Mouse (Mus musculus) lung, postnatal 0 days (tissue): ENCODE measurements around the gene Sos2. TPM values are rescaled to one million over a fixed set of nuclear protein-coding genes. Genes with fewer than 3 reads are reported as not detected.

Source experiments
- ATAC-seq: fragments of 200-750 bp; cut with Nextera tagmentation; 2 replicates; pipeline ENCODE4 v1.8.0; 2017; ENCODE audit warnings: moderate library complexity
- DNase-seq: peaks from one replicate; pipeline ENCODE4 v3.0.0-alpha.2; 2016; ENCODE audit warnings: low spot score
- H3K27ac ChIP-seq: fragments of 300-500 bp; sonication (generic); 2 replicates; pipeline ENCODE4 v1.5.1; 2014; ENCODE audit warnings: antibody characterized with exemption, mild to moderate bottlenecking, low read length, mixed read lengths
- H3K27me3 ChIP-seq: fragments of 300-500 bp; sonication (generic); replicated peaks from 2 replicates; pipeline ENCODE4 v1.6.1; 2014; ENCODE audit warnings: low read length, mixed read lengths; ENCODE audit not compliant: insufficient read depth
- H3K36me3 ChIP-seq: fragments of 300-500 bp; sonication (generic); 2 replicates; pipeline ENCODE4 v1.6.1; 2014; ENCODE audit warnings: low read length, mixed read lengths; ENCODE audit not compliant: insufficient read depth
- H3K4me1 ChIP-seq: fragments of 300-500 bp; sonication (generic); 2 replicates; pipeline ENCODE4 v1.6.1; 2014; ENCODE audit warnings: antibody characterized with exemption, low read depth, low read length, mixed read lengths; ENCODE audit not compliant: insufficient read depth
- H3K4me2 ChIP-seq: fragments of 300-500 bp; sonication (generic); replicated peaks from 2 replicates; pipeline ENCODE4 v1.6.1; 2014; ENCODE audit warnings: low read depth, mild to moderate bottlenecking, low read length, moderate library complexity, mixed read lengths
- H3K4me3 ChIP-seq: fragments of 300-500 bp; sonication (generic); 2 replicates; pipeline ENCODE4 v1.5.1; 2014; ENCODE audit warnings: low read depth, low read length
- H3K9ac ChIP-seq: fragments of 300-500 bp; sonication (generic); replicated peaks from 2 replicates; pipeline ENCODE4 v1.6.1; 2014; ENCODE audit warnings: low read depth, mild to moderate bottlenecking
- H3K9me3 ChIP-seq: fragments of 300-500 bp; sonication (generic); 2 replicates; pipeline ENCODE4 v1.6.1; 2016; ENCODE audit warnings: low read length, mixed read lengths
- CTCF ChIP-seq: IDR thresholded peaks from 2 replicates; pipeline ENCODE4 v1.5.1; 2016; ENCODE audit warnings: antibody characterized with exemption, mild to moderate bottlenecking
- EP300 ChIP-seq: IDR thresholded peaks from 2 replicates; pipeline ENCODE4 v1.6.1; 2016; ENCODE audit warnings: antibody characterized with exemption, mild to moderate bottlenecking, control low read depth
- WGBS: fragments of 180-500 bp; shearing (Covaris S2); extraction: QIAGEN DNeasy Blood & Tissue Kit; methylation state at CpG from one replicate; pipeline ENCODE4 v1.1.7; 2014; 5-methylcytosine and 5-hydroxymethylcytosine counted together
- polyA plus RNA-seq: library from polyadenylated mRNA; unstranded; fragments of >200 nt; fragmentation: Nextera tagmentation; extraction: Ambion mirVana; gene quantifications from 2 replicates; pipeline ENCODE4 v1.2.1, GENCODE M21; 2015

The Sos2 gene
- polyA plus RNA-seq, 1 experiment from 2014 or later = 10.6 TPM

- Histone ChIP-seq H3K27ac (no peak overlapping the region), H3K36me3 (no peaks in the 10 kb centered on the region), H3K9me3 (no peaks in the 10 kb centered on the region), H3K4me3 (no peak overlapping the region), H3K27me3 (no peaks in the 10 kb centered on the region), H3K4me1 (0 out of 2 replicates have a peak, but pooled peaks cover 3% of the 10 kb centered on the region), H3K4me2 (no peak overlapping the region), H3K9ac (no peak overlapping the region)
- ATAC-seq (no peak), DNase-seq (no peak)
- 87% methylated on average over 3 of the region's 3 CpGs for WGBS
- TF ChIP-seq EP300 (no peak), CTCF (no peak)
Observed at GRCm38 (mm10) chr12:69722857-69723256, 41.2 kb upstream of the Sos2 start.

GRCm38 (mm10) chr12:69713628-69714027, 32.0 kb upstream of the Sos2 start:
- DNase-seq (no peak), ATAC-seq (no peak)
- Histone ChIP-seq H3K36me3 (no peaks in the 10 kb centered on the region), H3K27me3 (no peaks in the 10 kb centered on the region), H3K4me1 (no peaks in the 10 kb centered on the region), H3K4me2 (no peak overlapping the region), H3K9ac (no peak overlapping the region), H3K9me3 (no peaks in the 10 kb centered on the region), H3K4me3 (no peak overlapping the region), H3K27ac (no peak overlapping the region)
- no peak for TF ChIP-seq EP300
- no peak for TF ChIP-seq CTCF

GRCm38 (mm10) chr12:69704799-69705458, 23.3 kb upstream of the Sos2 start:
- 73% methylated on average over 11 of the region's 11 CpGs for WGBS
- H3K27me3 ChIP-seq = no peaks in the 10 kb centered on the region
- H3K9me3 ChIP-seq = no peaks in the 10 kb centered on the region
- H3K4me3 ChIP-seq = no peak overlapping the region
- no peaks in the 10 kb centered on the region for H3K4me1 ChIP-seq
- ATAC-seq = no peak
- no peak for TF ChIP-seq CTCF
- TF ChIP-seq EP300 = no peak
- H3K4me2 ChIP-seq = no peak overlapping the region
- H3K9ac ChIP-seq = no peak overlapping the region
- DNase-seq = no peak
- H3K27ac ChIP-seq = no peak overlapping the region
- H3K36me3 ChIP-seq = no peaks in the 10 kb centered on the region; the same call in 1 of the 2 replicates

GRCm38 (mm10) chr12:69698352-69698751, 16.7 kb upstream of the Sos2 start:
- DNase-seq (no peak), ATAC-seq (no peak)
- Histone ChIP-seq H3K4me2 (no peak overlapping the region), H3K9me3 (no peaks in the 10 kb centered on the region), H3K4me1 (no peaks in the 10 kb centered on the region), H3K9ac (no peak overlapping the region), H3K27me3 (no peaks in the 10 kb centered on the region), H3K27ac (no peak overlapping the region), H3K36me3 (no peaks in the 10 kb centered on the region; the same call in 1 of the 2 replicates), H3K4me3 (no peak overlapping the region)
- TF ChIP-seq EP300 (no peak), CTCF (no peak)
- WGBS = 78% methylated on average over 6 of the region's 6 CpGs

GRCm38 (mm10) chr12:69696746-69697145, 15.1 kb upstream of the Sos2 start:
- H3K4me3 ChIP-seq = no peak overlapping the region
- no peaks in the 10 kb centered on the region for H3K9me3 ChIP-seq
- WGBS = 73% methylated on average over 5 of the region's 5 CpGs
- no peaks in the 10 kb centered on the region for H3K4me1 ChIP-seq
- no peak overlapping the region for H3K9ac ChIP-seq
- H3K36me3 ChIP-seq = no peaks in the 10 kb centered on the region; the same call in 1 of the 2 replicates
- no peak overlapping the region for H3K27ac ChIP-seq
- H3K4me2 ChIP-seq = no peak overlapping the region
- DNase-seq = peak; percentile 71
- no peak for ATAC-seq
- no peaks in the 10 kb centered on the region for H3K27me3 ChIP-seq
- TF ChIP-seq EP300 (no peak), CTCF (peak; percentile 79)

GRCm38 (mm10) chr12:69693471-69693870, 11.8 kb upstream of the Sos2 start:
- Histone ChIP-seq H3K9ac (no peak overlapping the region), H3K36me3 (no peaks in the 10 kb centered on the region), H3K4me1 (no peaks in the 10 kb centered on the region), H3K27ac (no peak overlapping the region), H3K4me3 (no peak overlapping the region), H3K9me3 (no peaks in the 10 kb centered on the region), H3K27me3 (no peaks in the 10 kb centered on the region), H3K4me2 (no peak overlapping the region)
- ATAC-seq (no peak), DNase-seq (no peak)
- TF ChIP-seq CTCF (no peak), EP300 (no peak)
- 88% methylated on average over 17 of the region's 17 CpGs for WGBS
